Mouse (Mus musculus): ENCODE measurements at regions not wholly inside any gene's neighbourhood (a gene's known extent, or its start where the extent isn't known, plus 50 kb on each side); places are given as distances from the start of the nearest gene placed in this dataset.

DNA sequence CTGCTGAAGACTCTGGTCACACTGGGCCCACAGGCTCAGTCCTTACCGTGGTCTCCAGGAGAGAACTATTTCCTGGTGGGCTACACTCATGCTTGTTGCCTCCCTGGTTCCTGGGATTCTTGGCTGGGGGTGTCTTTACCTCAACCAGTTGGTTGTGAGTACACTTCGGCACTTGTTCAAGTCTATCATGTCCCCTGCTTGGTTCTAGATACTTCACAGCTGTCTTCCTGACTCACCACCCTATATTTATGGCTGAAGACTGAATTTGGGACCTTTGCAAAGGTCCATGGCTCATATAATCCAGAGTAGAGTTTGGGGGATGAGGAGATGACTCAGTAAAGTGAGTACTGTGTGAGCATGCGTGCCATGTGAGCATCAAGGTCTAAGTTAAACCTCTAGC, 245.0 kb upstream of the Habp2 start:
- peak; percentile 55 for DNase-seq

DNA sequence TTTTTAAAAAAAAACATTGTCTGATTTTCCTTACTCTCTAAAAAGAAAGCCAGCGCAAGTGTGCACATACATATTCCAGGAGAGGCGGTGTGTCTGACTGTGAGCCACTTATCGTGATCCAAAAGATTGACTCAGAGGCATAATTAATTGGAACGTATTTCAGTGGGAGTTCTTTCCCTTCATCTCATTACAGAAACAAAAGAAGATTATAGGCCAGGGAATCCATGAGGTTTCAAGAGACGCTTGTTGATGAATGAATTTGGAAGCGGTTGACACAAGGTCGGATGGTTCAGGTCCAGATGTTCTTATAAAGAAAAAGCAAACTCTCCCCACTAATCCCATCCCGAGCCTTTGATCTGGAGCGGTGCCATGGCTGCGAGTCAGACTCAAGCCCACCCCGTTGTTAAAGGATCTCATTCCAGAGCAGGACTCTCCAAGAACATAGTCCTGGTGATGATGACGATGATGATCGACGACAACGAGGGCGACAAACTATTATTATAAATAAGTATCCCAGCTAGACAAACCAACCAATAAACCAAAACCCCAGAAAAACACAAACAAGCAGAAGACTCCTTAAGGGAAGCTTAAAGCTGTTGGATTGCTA, 240.1 kb upstream of the Habp2 start:
- DNase-seq, result peak; percentile 83

DNA sequence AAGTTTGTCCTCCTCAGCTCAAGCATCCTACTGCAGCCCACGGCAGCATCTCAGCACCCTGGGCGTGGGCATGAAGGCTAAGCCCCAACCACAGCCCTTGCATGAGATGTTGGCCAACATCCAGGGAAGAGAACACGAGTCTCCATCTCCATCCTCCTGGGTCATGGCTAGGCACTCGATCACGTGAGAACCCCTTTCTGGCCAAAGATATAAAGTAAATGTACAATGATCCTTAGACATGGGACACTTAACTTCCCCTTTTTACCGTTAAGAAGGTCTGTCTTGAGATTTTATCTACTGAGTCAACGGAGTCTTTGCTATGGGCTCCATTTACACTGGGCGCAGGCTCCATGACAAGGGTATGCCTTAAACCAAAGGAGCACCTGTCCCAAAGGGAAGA, 232.8 kb upstream of the Habp2 start:
- peak; percentile 81 for DNase-seq

GRCm38 (mm10) chr19:56056397-56056796, 230.5 kb upstream of the Habp2 start:
- peak; percentile 62 for DNase-seq

GRCm38 (mm10) chr19:56061882-56062540, 224.9 kb upstream of the Habp2 start:
- peak; percentile 60 for DNase-seq

GRCm38 (mm10) chr19:56063099-56063498, 223.8 kb upstream of the Habp2 start:
- no peak for DNase-seq

DNA sequence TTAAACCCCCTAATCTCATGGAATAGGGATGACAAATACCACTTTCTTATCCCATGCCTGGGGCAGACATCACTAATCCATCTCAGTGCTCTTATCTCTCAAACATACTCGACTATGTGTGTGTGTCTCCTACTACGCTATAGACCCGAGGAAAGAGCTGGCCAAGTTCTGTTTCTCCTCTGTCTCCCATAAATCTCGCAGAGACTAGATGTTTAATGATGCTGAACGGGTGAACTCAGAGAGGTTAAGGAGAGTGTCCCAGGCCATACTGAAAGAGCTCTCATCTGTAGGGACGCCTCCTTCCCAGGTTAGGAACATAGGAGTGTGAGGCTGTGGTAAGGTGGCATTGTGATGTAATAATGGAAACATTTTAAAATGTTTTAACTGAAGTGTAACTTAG, 221.2 kb upstream of the Habp2 start:
- no peak for DNase-seq

DNA sequence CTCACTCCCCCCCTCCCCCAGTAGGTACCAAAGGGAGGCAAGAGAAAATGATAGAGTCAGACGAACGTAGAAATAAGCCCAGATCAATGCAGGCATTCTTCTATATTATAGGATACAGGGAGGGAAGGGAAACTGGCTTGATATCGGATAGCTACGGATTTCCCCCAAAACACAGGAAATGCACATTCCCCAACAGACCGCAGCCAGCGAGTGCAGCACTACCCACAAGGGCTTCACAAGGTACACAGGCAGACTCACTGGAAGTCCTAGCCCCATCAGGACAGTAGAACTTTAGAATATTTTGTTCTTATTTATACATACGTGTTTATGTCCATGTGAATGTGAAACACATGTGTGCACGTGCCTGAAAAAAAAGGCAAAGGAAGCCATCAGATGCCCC, 218.8 kb upstream of the Habp2 start:
- no peak for DNase-seq

DNA sequence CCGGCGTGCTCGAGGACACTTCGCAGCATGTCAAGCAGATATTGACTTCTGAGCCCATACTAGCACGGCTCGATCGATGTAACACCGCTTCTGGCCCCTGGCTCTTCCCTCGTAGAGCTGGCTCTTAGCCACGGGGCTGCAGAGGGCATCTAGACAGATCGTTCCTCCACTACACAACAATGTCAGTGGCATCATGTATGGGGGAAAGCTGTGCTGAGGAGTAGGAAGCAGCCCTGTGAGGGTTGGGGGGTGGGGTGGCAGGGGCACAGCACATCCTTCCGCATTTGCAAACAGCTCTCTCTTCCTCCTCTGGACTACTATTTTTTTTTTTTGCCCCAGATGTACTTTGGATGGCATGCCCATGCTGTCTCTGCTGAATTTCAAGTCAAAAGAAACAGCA, 218.1 kb upstream of the Habp2 start:
- peak; percentile 90 for DNase-seq

DNA sequence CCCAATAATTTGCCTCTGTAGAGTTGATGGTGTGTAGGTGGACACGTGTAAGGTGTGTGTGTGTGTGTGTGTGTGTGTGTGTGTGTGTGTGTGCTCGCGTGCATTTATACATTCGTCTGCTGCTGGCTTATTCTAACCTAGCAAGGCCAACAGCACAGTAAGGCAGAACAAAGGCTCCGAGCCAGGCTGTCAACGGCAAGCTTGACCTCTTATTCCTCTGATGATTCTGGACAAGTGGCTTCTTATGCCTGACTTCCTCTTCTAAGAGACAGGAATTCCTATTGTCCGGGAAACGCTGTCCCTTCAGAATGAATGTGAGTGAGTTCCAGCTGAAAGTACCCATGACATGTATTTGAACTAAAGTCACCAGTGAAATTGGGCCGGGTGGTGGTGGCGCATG, 217.7 kb upstream of the Habp2 start:
- DNase-seq, result no peak

GRCm38 (mm10) chr19:56071340-56071739, 215.6 kb upstream of the Habp2 start:
- no peak for DNase-seq

DNA sequence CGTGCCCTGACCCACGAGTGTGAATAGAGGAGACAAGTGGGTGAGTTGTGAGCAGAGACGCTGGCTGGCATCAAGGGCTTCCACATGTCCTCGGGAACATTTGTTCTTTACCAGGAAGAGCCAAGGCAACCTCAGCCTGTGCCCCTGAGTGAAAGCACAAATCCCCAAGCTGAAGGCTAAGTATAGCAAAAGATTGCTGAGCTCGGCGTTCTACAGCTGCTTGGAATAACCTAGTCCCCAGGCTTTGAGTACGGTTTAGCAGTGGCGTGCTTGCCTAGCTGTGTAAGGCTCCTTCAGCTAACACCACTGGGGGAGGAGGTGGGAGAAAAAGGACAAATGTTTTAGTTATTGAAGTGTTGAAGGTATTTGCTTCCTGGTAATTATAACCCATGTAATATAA, 210.8 kb upstream of the Habp2 start:
- DNase-seq, result no peak

DNA sequence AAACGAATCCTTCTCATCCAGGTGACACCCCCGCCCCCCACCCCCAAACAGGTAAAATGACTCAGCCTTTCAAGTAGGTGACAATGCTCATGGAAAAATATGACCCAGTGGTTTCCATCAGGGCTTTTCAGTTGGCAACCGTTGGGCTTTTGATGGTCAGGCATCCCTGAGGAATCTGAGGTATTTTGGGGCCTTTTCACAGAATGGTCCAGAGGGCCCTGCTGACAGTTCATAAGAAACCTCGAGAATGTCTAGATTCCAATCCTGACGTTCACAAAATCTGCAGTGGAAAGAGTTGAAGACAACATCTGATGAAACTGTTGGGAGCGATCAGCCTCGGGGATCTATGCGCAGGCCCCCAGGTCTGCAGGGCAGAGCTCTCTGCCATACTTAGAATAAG, 209.4 kb upstream of the Habp2 start:
- no peak for DNase-seq

DNA sequence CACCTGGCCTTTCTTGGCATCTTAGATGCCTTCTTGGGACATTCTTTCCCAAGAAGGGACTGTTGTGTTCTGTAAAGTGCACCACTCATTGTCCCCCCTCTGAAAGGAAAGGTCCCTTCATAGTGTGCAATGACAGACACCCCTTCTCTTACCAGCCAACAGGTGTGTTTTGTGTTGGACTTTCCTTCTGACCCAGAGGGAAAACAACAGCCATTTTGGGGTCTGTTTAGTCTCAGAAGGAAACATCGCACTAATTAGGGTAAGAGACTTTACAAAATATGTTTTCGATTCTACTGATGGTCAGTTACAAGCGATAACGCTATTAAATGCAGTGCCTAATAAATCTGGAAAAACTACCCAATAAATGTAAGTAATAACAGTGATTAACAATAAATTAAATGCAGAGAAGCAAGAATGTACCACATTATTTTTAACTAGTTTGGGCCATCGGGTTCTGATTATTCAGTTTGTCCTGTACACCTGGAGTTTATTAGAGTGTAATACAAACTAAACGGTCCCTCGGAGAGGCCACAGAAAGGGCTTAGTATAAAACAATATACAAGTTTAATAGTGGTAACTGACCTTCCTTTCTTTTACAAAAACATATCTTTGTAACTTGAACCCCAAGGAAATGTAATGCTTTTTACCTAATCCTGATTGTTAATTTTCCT, 200.4 kb upstream of the Habp2 start:
- no peak for DNase-seq

- no peak for DNase-seq
Measured at GRCm38 (mm10) chr19:56087127-56087526, 199.8 kb upstream of the Habp2 start.

DNA sequence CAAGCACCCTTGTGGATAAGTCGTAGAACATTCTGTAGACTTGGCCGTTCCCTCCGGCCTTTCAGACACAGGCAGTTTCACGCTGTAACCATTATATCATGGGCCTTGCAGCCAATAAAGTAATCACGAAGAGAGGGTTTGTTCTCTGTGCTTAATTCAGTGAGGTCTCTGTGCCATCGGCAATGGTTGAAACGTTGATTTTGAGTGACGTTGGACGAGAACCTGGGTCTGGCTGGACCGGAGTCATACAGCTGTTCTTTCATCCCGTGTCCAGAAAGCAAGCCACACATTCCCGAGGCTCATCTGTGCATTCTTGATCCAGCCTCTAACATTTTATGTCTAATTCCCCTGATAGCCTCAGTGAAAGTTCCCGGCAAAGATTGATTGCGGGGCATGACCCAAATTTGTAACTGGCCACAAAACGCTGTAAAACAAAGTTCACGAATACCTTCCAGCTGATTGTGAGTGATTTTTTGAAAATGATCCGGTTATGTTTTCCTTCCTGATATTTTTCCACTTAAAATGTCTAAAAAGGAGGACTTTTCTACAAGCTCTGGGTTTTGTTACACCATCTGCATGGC, 197.1 kb upstream of the Habp2 start:
- no peak for DNase-seq

DNA sequence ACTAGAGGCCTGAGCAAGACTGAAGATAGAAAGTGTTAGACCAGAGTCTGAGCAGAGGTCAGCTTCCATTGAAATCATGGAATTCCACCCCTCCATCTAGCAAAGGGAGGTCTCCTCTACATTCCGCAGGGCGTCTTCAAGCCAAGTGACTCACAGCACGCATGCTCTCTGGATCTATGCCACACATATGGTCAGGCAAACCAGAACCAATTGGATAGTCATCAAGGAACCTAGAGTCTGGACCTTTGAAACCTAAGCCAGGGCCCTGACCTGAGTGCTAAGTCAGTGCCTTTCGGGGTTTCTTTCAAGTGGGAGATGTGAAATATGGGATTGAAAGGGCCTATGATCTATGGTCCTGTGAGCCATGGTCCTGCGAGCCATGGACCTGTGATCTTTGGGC, 195.4 kb upstream of the Habp2 start:
- no peak for DNase-seq

- no peak for DNase-seq
Measured at GRCm38 (mm10) chr19:56095873-56096272, 191.1 kb upstream of the Habp2 start.

GRCm38 (mm10) chr19:56099725-56100124, 187.2 kb upstream of the Habp2 start:
- no peak for DNase-seq

- DNase-seq, result no peak
Measured at GRCm38 (mm10) chr19:56100131-56100872, 186.6 kb upstream of the Habp2 start.

DNA sequence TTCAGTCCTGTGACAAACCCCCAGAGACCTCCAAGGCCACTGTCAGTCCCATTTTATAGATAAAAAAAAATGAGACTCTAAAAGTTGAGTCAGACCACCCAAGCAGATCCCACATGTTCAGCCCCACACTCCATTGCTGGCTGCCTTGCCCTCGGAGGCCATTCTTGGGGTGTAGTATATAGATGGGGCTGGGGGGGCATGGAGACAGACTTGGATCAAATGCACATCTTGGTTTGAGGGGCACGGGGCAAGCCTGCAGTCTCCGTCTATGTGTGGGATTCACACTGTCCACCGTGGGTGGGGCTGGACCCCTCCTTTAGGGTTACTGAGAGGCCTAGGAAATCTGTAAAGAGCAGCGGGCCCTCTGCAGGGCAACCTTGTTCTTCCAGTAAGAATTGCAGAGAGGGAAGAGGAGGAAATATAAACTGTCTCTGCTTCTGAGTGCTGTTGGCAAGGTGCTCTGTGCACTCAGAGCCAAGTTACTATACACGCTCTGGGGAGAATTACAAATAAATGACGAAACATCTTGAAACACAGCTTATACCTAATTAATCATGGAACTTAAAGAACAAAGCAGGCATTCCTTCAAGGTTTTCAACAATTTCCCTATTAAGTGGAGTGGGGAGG, 184.4 kb upstream of the Habp2 start:
- DNase-seq, result no peak

DNA sequence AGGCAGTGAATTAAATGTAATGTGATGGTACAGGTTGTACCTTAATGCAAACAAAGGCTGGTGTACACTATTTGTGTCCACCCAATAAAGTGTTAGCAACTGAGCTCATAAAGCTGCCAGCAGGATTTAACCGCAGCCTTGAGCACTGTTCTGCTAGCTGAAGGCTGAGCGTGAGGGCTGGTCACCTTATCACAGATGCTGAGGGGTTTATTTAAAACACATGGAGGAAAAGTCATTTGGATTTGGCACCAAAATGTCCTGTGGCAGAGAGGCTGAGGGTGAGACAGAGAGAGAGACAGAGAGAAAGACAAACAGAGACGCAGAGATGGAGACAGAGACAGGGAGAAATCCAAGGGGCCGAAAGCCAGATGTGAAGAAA, 181.9 kb upstream of the Habp2 start:
- no peak for DNase-seq

All from heart, adult 11 months (tissue).